Mouse (Mus musculus): Measurements from ENCODE around the gene Trmt10a. TPM values are rescaled to one million over a fixed set of nuclear protein-coding genes. Genes with fewer than 3 reads are reported as not detected.
A peak's percentile ranks its signal among the peaks of the same experiment; 100 is the strongest.

Trmt10a gene
- 7.7 and 10.8 TPM in 2 replicates for polyA plus RNA-seq (2015; fragmentation: Nextera tagmentation; extraction: Ambion mirVana)

DNA sequence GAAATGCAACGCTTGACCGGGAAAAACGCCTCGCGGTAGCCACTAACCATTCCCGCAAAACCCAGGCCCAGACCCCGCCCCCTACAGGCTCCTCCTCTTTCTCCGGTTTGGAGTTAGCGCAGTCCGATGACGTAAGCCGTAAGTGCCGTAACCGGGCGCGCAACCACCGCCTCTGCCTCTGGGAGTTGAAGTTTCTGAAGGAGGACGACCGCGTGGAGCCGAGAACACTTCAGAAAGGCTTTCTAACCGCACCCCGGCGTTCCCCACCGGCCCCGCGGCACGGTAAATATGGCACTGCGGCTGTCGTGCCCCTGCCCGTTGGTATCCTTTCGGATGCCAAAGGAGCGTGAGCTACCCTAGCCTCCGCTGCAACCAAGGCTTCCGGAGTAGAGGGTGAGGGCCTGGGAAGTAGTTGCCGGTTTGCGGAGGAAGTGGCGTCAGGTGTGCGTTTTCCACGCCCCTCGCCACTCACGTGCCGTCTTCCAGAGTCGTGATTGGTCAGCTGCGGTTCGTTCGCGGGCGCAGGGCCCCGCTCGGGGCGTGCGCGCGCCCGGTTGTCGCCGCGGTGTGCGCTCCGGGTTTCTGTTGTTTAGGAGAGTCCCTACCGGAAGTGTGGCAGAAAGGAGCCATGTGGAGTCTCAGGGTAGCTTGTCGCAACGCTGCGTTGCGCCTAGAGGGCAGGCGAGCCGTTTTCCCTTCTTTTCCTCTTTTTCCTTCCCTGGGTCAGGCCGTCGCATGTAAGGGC, at the start of gene Trmt10a:
Trmt10a (plus strand) TSS at position 134 of the 745 bp plus-strand sequence.
- Histone ChIP-seq H3K4me2 (replicated peaks) (peak within 1 kb of the TSS; percentile 63), H3K36me3 (no peaks in the 10 kb centered on the region), H3K9ac (peak within 1 kb of the TSS; percentile 72), H3K4me3 (replicated peaks) (peak within 1 kb of the TSS; percentile 76), H3K9me3 (replicated peaks) (no peaks in the 10 kb centered on the region), H3K27me3 (no peaks in the 10 kb centered on the region), H3K4me1 (0 out of 2 replicates have a peak, but pooled peaks cover 2% of the 10 kb centered on the region), H3K27ac (replicated peaks) (peak within 1 kb of the TSS; percentile 100)
- WGBS: under 1% methylated on average over 70 of the region's 70 CpGs
- peak; percentile 98 for ATAC-seq (ENCODE audit: insufficient number of reproducible peaks, low FRiP score, low TSS enrichment, low read depth)

DNA sequence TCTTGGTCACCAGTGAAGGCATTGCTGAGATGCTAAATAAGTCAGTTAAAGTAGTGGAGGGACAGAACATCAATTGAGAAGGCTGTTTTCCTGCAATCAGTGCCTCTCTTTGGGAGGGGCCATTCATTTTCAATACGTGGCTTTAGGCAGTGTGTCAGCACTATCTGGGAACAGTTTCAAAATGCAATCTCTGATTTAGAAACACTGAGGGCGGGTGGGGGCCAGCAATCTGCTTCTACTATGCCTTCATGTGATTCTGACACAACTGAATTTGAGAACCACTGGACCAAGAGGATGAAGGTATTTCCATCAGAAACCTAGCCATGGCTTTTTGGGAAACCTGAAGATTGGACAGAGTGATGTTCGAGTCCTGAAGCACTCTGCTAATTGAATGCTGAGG, 47.9 kb upstream of the Trmt10a start:
- Histone ChIP-seq H3K4me3 (replicated peaks) (no peak overlapping the region), H3K9ac (no peak overlapping the region), H3K36me3 (no peaks in the 10 kb centered on the region), H3K27me3 (no peaks in the 10 kb centered on the region), H3K4me2 (replicated peaks) (peak overlapping the region; percentile 26; the same call in 1 of the 2 replicates), H3K4me1 (peaks cover 22% of the 10 kb centered on the region), H3K9me3 (replicated peaks) (no peaks in the 10 kb centered on the region), H3K27ac (replicated peaks) (peak overlapping the region; percentile 76)
- WGBS: 41% methylated on average over 3 of the region's 3 CpGs
- no peak for ATAC-seq (ENCODE audit: insufficient number of reproducible peaks, low FRiP score, low TSS enrichment, low read depth)

DNA sequence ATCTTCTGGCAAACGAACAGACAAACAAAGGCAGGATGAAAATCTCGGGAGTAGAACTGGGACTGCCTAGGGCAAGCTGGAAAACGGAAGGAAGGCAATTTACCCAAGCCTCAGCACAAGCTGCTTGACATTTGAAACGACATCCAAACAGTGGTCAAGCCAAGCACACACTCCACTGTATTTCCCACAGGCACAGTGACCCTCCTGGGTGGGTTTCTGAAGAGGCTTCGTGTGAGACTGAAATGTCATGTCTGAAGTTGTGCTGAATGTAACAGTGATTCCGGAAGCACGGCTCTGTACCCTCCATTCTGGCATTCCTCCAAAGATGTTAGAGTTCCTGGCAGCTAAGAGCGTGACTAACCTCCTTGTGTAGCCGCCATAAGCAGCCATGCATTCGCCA, 47.5 kb upstream of the Trmt10a start:
- H3K9ac ChIP-seq: no peak overlapping the region
- H3K4me2 ChIP-seq (replicated peaks): peak overlapping the region; percentile 26; the same call in 1 of the 2 replicates
- peak; percentile 86 for ATAC-seq (ENCODE audit: insufficient number of reproducible peaks, low FRiP score, low TSS enrichment, low read depth)
- H3K36me3 ChIP-seq: no peaks in the 10 kb centered on the region
- peak overlapping the region; percentile 76 for H3K27ac ChIP-seq (replicated peaks)
- WGBS: 20% methylated on average over 10 of the region's 10 CpGs
- H3K4me3 ChIP-seq (replicated peaks): no peak overlapping the region
- no peaks in the 10 kb centered on the region for H3K27me3 ChIP-seq
- peaks cover 22% of the 10 kb centered on the region for H3K4me1 ChIP-seq
- no peaks in the 10 kb centered on the region for H3K9me3 ChIP-seq (replicated peaks)

DNA sequence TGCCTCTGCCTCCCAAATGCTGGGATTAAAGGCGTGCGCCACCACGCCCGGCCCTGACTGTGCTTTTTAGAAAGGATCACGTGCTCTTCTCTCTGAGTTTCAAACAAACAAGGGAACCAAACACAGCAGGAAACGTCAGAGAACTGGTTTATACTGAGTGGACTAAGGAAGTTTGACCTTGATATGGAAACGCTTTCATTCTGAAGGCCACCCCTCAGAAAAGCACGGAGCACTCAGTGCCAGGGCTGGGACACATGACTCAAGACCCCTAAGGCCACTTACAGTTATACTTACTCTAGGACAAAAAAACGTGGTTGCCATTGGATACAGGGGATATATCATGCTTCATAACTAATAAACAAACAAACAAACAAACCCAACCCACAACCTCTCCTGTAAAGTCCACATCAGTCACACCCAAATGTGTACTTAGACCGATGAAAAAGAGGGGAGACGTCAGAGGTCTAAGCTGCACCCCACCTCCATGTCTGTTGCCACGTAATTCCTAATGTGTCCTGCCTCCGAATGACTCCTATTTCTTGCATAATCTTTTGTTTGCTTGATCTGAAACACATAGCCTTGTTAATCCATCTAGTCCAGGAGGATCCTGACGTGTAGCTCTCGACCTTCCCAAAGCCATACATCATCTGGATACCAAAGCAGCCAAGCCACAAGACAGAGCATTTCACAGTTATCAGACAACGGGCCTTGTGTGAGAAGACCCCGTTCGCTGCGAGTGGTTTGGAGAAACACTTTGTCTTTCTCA, 46.8 kb upstream of the Trmt10a start:
- Histone ChIP-seq H3K9me3 (replicated peaks) (no peaks in the 10 kb centered on the region), H3K4me2 (replicated peaks) (no peak overlapping the region), H3K27me3 (no peaks in the 10 kb centered on the region), H3K27ac (replicated peaks) (peak overlapping the region; percentile 76), H3K4me1 (peaks cover 22% of the 10 kb centered on the region), H3K36me3 (no peaks in the 10 kb centered on the region), H3K9ac (no peak overlapping the region), H3K4me3 (replicated peaks) (no peak overlapping the region)
- WGBS: 81% methylated on average over 19 of the region's 19 CpGs
- no peak for ATAC-seq (ENCODE audit: insufficient number of reproducible peaks, low FRiP score, low TSS enrichment, low read depth)

DNA sequence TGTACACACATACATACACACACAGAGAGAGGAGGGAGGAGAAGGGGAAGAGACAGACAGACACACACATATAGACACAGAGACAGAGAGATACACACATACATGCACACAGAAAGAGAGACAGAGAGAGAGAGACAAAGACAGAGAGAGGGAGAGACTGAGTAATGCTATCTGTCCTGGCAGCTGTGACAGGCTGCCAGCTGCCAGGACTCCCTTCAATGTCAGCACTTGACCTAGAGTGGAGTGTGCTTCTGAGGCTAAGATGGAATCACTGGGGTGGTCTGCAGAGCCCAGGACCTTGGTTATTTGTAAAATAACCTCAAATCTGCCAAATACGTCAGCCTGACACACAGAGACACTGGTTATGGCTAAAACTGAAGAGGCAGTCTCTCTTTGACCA, 45.5 kb upstream of the Trmt10a start:
- H3K4me2 ChIP-seq (replicated peaks): no peak overlapping the region
- peak overlapping the region; percentile 76; the same call in 1 of the 2 replicates for H3K27ac ChIP-seq (replicated peaks)
- no peak overlapping the region for H3K4me3 ChIP-seq (replicated peaks)
- 0 out of 2 replicates have a peak, but pooled peaks have one; percentile 37 for ATAC-seq (ENCODE audit: insufficient number of reproducible peaks, low FRiP score, low TSS enrichment, low read depth)
- no peak overlapping the region for H3K9ac ChIP-seq
- H3K36me3 ChIP-seq: no peaks in the 10 kb centered on the region
- WGBS: 71% methylated on average over 1 of the region's 1 CpGs
- peaks cover 22% of the 10 kb centered on the region for H3K4me1 ChIP-seq
- no peaks in the 10 kb centered on the region for H3K27me3 ChIP-seq
- no peaks in the 10 kb centered on the region for H3K9me3 ChIP-seq (replicated peaks)

DNA sequence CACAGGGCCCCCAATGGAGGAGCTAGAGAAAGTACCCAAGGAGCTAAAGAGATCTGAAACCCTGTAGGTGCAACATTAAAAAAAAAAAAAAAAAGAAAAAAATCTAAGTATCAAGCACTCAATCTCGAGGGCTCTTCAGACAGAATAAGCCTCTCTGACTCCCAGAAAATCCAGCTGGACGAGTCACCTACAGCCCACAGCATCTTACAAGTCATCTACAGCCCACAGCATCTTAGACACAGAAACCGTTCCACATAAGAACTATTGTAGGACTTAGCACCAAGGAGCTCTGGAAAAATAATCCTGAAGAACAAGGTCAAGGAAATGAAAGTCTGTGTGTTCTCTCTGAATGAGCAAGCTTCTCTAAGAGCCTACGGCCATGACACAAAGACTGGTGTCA, 41.3 kb upstream of the Trmt10a start:
- H3K4me2 ChIP-seq (replicated peaks): no peak overlapping the region
- no peaks in the 10 kb centered on the region for H3K36me3 ChIP-seq
- H3K9me3 ChIP-seq (replicated peaks): no peaks in the 10 kb centered on the region
- 79% methylated on average over 4 of the region's 4 CpGs for WGBS
- no peak for ATAC-seq (ENCODE audit: insufficient number of reproducible peaks, low FRiP score, low TSS enrichment, low read depth)
- peaks cover 10% of the 10 kb centered on the region for H3K4me1 ChIP-seq
- H3K27me3 ChIP-seq: no peaks in the 10 kb centered on the region
- H3K27ac ChIP-seq (replicated peaks): no peak overlapping the region
- no peak overlapping the region for H3K9ac ChIP-seq
- no peak overlapping the region for H3K4me3 ChIP-seq (replicated peaks)

DNA sequence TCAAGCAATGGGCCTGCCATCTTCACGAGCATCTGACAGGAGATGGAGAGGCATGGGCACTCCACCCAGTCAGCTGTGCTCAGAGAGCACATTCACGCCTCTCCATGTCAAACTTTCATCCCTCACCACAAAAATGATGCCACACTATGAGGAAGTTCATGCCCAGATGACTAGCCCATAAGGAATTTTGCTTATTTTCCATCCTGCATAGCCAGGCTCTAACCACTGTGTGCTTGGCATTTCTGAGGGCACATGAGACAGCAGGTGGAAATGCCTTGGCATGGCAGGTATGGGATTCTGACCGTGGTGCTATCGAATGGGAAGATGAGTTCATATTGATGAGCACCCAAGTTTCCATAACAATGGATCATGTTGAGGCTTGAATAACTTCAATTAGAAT, 39.6 kb upstream of the Trmt10a start:
- Histone ChIP-seq H3K27me3 (no peaks in the 10 kb centered on the region), H3K4me2 (replicated peaks) (no peak overlapping the region), H3K36me3 (no peaks in the 10 kb centered on the region), H3K9me3 (replicated peaks) (no peaks in the 10 kb centered on the region), H3K9ac (no peak overlapping the region), H3K27ac (replicated peaks) (no peak overlapping the region), H3K4me1 (no peaks in the 10 kb centered on the region), H3K4me3 (replicated peaks) (no peak overlapping the region)
- no peak for ATAC-seq (ENCODE audit: insufficient number of reproducible peaks, low FRiP score, low TSS enrichment, low read depth)
- WGBS: 89% methylated on average over 4 of the region's 4 CpGs

DNA sequence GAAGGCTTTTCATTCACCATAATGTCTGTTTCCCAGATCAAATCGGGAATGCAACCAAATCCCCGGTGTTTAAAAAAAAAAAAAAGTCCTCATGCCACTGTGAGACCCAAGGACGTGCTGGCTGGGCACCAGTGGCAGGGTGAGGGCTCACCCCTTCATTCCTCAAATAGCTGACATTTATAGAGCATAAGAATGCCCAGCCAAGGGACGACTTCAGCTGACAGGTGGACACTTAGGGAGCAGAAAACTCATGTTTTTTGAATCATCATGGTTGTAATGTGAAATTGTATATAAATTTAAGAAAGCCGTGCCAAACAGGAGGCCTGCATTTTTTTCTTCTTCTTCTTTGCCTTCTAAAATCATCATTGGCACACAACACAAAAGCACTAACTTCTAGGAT, 38.2 kb upstream of the Trmt10a start:
- no peak overlapping the region for H3K4me2 ChIP-seq (replicated peaks)
- no peak overlapping the region for H3K9ac ChIP-seq
- no peak overlapping the region for H3K27ac ChIP-seq (replicated peaks)
- no peaks in the 10 kb centered on the region for H3K36me3 ChIP-seq
- no peaks in the 10 kb centered on the region for H3K27me3 ChIP-seq
- no peak overlapping the region for H3K4me3 ChIP-seq (replicated peaks)
- H3K4me1 ChIP-seq: no peaks in the 10 kb centered on the region
- 38% methylated on average over 5 of the region's 5 CpGs for WGBS
- H3K9me3 ChIP-seq (replicated peaks): no peaks in the 10 kb centered on the region
- ATAC-seq (ENCODE audit: insufficient number of reproducible peaks, low FRiP score, low TSS enrichment, low read depth): no peak

DNA sequence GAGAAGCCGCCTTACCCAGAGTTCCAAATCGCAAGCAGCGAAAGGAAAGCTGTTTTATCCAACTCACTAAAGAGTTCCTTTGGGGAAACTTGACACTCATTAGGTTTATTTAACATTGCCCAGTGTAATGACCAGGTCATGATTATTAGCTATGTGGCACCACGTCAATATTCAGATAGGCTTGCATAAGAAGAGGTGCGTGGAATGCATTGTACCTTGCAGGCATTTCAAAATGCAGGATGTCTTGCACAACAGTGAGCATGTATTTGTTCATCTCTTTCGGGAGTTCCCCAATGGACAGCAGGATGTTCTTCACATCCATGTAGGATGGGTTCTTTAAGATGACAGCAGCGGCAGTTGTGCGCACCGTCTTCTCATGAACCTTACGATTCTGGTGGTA, 36.4 kb upstream of the Trmt10a start:
- H3K4me1 ChIP-seq: no peaks in the 10 kb centered on the region
- H3K9me3 ChIP-seq (replicated peaks): no peaks in the 10 kb centered on the region
- H3K36me3 ChIP-seq: no peaks in the 10 kb centered on the region
- WGBS: 88% methylated on average over 10 of the region's 10 CpGs
- no peak overlapping the region for H3K4me3 ChIP-seq (replicated peaks)
- no peaks in the 10 kb centered on the region for H3K27me3 ChIP-seq
- H3K27ac ChIP-seq (replicated peaks): no peak overlapping the region
- no peak for ATAC-seq (ENCODE audit: insufficient number of reproducible peaks, low FRiP score, low TSS enrichment, low read depth)
- H3K9ac ChIP-seq: no peak overlapping the region
- no peak overlapping the region for H3K4me2 ChIP-seq (replicated peaks)

DNA sequence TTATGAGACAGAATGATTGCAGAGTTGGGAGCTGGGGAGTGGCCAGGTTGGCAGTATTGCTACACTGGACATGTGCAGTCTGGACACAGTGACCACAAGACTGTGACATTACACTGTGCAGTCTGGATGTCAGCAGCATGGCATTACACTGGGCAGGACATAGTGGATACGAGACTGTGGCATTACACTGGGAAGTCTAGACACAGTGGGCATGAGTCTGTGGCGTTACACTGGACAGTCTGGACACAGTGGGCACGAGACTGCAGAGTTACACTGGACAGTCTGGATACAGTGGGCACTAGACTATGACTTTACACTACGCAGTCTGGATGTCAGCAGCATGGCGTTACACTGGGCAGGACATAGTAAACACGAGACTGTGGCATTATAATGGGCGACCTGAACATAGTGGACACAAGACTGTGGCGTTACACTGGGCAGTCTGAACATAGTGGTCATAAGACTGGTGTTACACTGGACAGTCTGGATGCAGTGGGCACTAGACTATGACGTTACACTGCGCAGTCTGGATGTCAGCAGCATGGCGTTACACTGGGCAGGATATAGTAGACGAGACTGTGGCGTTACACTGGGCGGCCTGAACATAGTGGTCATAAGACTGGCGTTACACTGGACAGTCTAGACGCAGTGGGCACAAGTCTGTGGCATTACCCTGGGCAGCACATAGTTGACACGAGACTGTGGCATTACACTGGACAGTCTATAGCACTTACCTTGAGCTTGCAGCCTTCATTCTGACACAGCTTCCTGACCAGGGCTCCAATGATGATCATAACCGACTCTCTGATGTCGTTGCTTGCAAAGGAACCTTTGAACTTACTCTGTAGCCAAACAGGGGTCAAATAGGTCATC, 32.1 kb upstream of the Trmt10a start:
- 90% methylated on average over 19 of the region's 19 CpGs for WGBS
- H3K27me3 ChIP-seq: no peaks in the 10 kb centered on the region
- ATAC-seq (ENCODE audit: insufficient number of reproducible peaks, low FRiP score, low TSS enrichment, low read depth): no peak; the same call in 1 of the 2 replicates

DNA sequence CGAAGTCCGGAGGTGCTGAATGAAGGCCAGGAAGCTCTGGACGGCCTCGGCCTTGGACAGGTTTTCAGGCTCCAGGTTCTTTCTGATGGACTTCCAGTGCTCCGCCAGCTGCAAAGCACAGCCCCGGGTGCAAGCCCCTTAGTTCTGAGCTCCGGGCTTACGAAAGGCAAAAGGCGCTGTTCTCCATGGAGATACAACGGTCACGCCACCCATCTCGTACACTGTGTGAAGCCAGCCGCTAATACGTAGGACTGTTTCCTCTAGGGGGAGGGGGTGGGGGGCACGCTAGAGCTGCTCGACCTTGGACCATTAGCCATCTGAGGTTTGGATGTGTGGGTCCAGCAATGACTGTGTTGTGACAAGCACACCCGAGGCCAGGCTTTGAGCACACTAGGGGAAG, 29.1 kb upstream of the Trmt10a start:
- Histone ChIP-seq H3K36me3 (no peaks in the 10 kb centered on the region), H3K9me3 (replicated peaks) (no peaks in the 10 kb centered on the region), H3K4me1 (no peaks in the 10 kb centered on the region), H3K27me3 (no peaks in the 10 kb centered on the region), H3K4me3 (replicated peaks) (no peak overlapping the region), H3K4me2 (replicated peaks) (no peak overlapping the region), H3K9ac (no peak overlapping the region), H3K27ac (replicated peaks) (no peak overlapping the region)
- 80% methylated on average over 17 of the region's 17 CpGs for WGBS
- no peak for ATAC-seq (ENCODE audit: insufficient number of reproducible peaks, low FRiP score, low TSS enrichment, low read depth)

More for the DNA sequence above, 32.1 kb upstream of the Trmt10a start:
- Histone ChIP-seq H3K36me3 (no peaks in the 10 kb centered on the region), H3K4me2 (replicated peaks) (no peak overlapping the region), H3K27ac (replicated peaks) (no peak overlapping the region), H3K4me1 (no peaks in the 10 kb centered on the region), H3K4me3 (replicated peaks) (no peak overlapping the region), H3K9ac (no peak overlapping the region), H3K9me3 (replicated peaks) (no peaks in the 10 kb centered on the region)

Data from embryonic facial prominence, embryonic 15.5 days (tissue).